Mouse (Mus musculus) neural tube, embryonic 13.5 days (tissue): Measurements from ENCODE around the gene Wwtr1. TPM values are rescaled to one million over a fixed set of nuclear protein-coding genes. Genes with fewer than 3 reads are reported as not detected.
A peak's percentile ranks its signal among the peaks of the same experiment; 100 is the strongest.

Experiments used
- ATAC-seq: fragments of 200-750 bp; cut with Nextera tagmentation; 2 replicates; pipeline ENCODE4 v1.8.0; 2017; ENCODE audit warnings: low read depth, mild to moderate bottlenecking, moderate TSS enrichment, moderate library complexity
- H3K27ac ChIP-seq: fragments of 300-500 bp; sonication (generic); replicated peaks from 2 replicates; pipeline ENCODE4 v1.5.1; 2015; ENCODE audit warnings: moderate library complexity, mild to moderate bottlenecking, inconsistent platforms
- H3K27me3 ChIP-seq: fragments of 300-500 bp; sonication (generic); 2 replicates; pipeline ENCODE4 v1.6.1; 2015; ENCODE audit warnings: mild to moderate bottlenecking, inconsistent platforms
- H3K36me3 ChIP-seq: fragments of 300-500 bp; sonication (generic); 2 replicates; pipeline ENCODE4 v1.6.1; 2015; ENCODE audit warnings: mild to moderate bottlenecking, inconsistent platforms
- H3K4me1 ChIP-seq: fragments of 300-500 bp; sonication (generic); replicated peaks from 2 replicates; pipeline ENCODE4 v1.6.1; 2015; ENCODE audit warnings: inconsistent platforms
- H3K4me2 ChIP-seq: fragments of 300-500 bp; sonication (generic); 2 replicates; pipeline ENCODE4 v1.6.1; 2015; ENCODE audit warnings: inconsistent platforms, mild to moderate bottlenecking, moderate library complexity
- H3K4me3 ChIP-seq: fragments of 300-500 bp; sonication (generic); 2 replicates; pipeline ENCODE4 v1.5.1; 2015; ENCODE audit warnings: mild to moderate bottlenecking, inconsistent platforms
- H3K9ac ChIP-seq: fragments of 300-500 bp; sonication (generic); 2 replicates; pipeline ENCODE4 v1.6.1; 2015; ENCODE audit warnings: moderate library complexity, mild to moderate bottlenecking, inconsistent platforms
- H3K9me3 ChIP-seq: fragments of 300-500 bp; sonication (generic); 2 replicates; pipeline ENCODE4 v1.6.1; 2016; ENCODE audit warnings: inconsistent platforms
- WGBS: fragments of 180-500 bp; shearing (Covaris S2); methylation state at CpG from one replicate; pipeline ENCODE4 v1.1.7; 2015; 5-methylcytosine and 5-hydroxymethylcytosine counted together
- polyA plus RNA-seq: library from polyadenylated mRNA; unstranded; fragments of >200 nt; fragmentation: Nextera tagmentation; extraction: Ambion mirVana; gene quantifications from 2 replicates; pipeline ENCODE4 v1.2.1, GENCODE M21; 2015

Wwtr1 gene
- polyA plus RNA-seq, 1 experiment from 2014 or later, result 10.3 TPM

GRCm38 (mm10) chr3:57533876-57534275 lies 41.8 kb downstream of the Wwtr1 start:
- H3K9ac ChIP-seq, result no peak overlapping the region
- no peak for ATAC-seq
- 82% methylated on average over 9 of the region's 9 CpGs for WGBS
- H3K4me2 ChIP-seq, result no peak overlapping the region
- H3K4me3 ChIP-seq, result no peak overlapping the region
- 0 out of 2 replicates have a peak overlapping the region, but pooled peaks have one; percentile 18 for H3K27ac ChIP-seq
- H3K4me1 ChIP-seq, result peaks cover 10% of the 10 kb centered on the region; the same call in 1 of the 2 replicates
- H3K9me3 ChIP-seq, result no peaks in the 10 kb centered on the region
- H3K27me3 ChIP-seq, result no peaks in the 10 kb centered on the region
- H3K36me3 ChIP-seq, result no peaks in the 10 kb centered on the region

- ATAC-seq, result no peak
- 93% methylated on average over 9 of the region's 9 CpGs for WGBS
These were observed 42.6 kb downstream of the Wwtr1 start for GRCm38 (mm10) chr3:57532991-57533725.

GRCm38 (mm10) chr3:57530836-57531235 lies 44.9 kb downstream of the Wwtr1 start:
- Histone ChIP-seq H3K4me1 (peaks cover 7% of the 10 kb centered on the region; the same call in 1 of the 2 replicates), H3K9me3 (no peaks in the 10 kb centered on the region), H3K4me2 (no peak overlapping the region), H3K4me3 (no peak overlapping the region), H3K27me3 (no peaks in the 10 kb centered on the region), H3K36me3 (no peaks in the 10 kb centered on the region), H3K9ac (no peak overlapping the region), H3K27ac (no peak overlapping the region)
- ATAC-seq, result no peak
- 79% methylated on average over 1 of the region's 1 CpGs for WGBS

More at GRCm38 (mm10) chr3:57532991-57533725, 42.6 kb downstream of the Wwtr1 start:
- H3K27me3 ChIP-seq, result no peaks in the 10 kb centered on the region
- no peak overlapping the region for H3K4me3 ChIP-seq
- H3K27ac ChIP-seq, result 0 out of 2 replicates have a peak overlapping the region, but pooled peaks have one; percentile 18
- peaks cover 10% of the 10 kb centered on the region; the same call in 1 of the 2 replicates for H3K4me1 ChIP-seq
- no peaks in the 10 kb centered on the region for H3K36me3 ChIP-seq
- H3K4me2 ChIP-seq, result no peak overlapping the region
- H3K9ac ChIP-seq, result no peak overlapping the region
- H3K9me3 ChIP-seq, result no peaks in the 10 kb centered on the region

DNA sequence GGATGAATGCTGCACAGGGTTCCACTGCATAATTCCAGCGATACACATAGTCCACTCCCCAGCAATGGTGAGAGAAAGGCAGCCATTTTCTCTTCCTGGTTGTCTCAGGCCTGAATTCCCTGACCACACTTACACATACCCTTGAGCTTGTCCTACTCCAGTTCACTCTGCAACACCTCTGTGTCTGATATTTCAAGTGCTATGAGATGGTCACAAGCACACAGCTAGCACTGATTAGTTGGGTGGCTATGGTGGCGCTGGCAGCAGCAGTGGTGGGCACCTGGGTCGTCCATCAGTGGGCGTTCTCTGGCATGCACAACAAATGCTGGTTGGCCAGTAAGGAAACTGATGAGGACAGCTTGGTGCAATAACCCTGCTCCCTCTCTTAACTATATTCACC lies 45.5 kb downstream of the Wwtr1 start:
- no peaks in the 10 kb centered on the region for H3K27me3 ChIP-seq
- no peak overlapping the region for H3K4me3 ChIP-seq
- ATAC-seq, result no peak
- H3K4me2 ChIP-seq, result no peak overlapping the region
- 93% methylated on average over 4 of the region's 4 CpGs for WGBS
- no peaks in the 10 kb centered on the region for H3K36me3 ChIP-seq
- H3K27ac ChIP-seq, result no peak overlapping the region
- 0 out of 2 replicates have a peak, but pooled peaks cover 2% of the 10 kb centered on the region for H3K4me1 ChIP-seq
- H3K9me3 ChIP-seq, result no peaks in the 10 kb centered on the region
- H3K9ac ChIP-seq, result no peak overlapping the region

DNA sequence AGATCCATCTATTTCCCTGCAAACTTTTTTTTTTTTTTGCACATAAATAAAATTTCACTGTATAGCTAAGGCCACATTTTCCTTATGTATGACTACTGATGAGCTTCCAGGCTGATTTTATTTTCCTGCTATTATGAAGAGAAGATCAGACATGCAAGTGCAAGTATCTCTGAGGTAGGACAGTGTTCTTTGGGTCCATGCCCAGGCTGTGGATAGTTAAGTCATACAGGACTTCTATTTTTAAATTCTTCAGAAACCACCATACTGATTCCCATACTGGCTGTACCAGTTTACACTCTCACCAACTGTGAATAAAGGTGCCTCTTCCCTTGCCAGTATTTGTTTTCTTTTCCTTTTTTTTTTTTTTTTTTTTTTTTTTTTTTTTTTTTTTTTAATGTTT lies 48.6 kb downstream of the Wwtr1 start:
- no peak overlapping the region for H3K9ac ChIP-seq
- H3K36me3 ChIP-seq, result no peaks in the 10 kb centered on the region
- no peaks in the 10 kb centered on the region for H3K9me3 ChIP-seq
- no peak overlapping the region for H3K27ac ChIP-seq
- no peaks in the 10 kb centered on the region for H3K4me1 ChIP-seq
- ATAC-seq, result no peak
- H3K4me3 ChIP-seq, result no peak overlapping the region
- no peak overlapping the region for H3K4me2 ChIP-seq
- H3K27me3 ChIP-seq, result no peaks in the 10 kb centered on the region

GRCm38 (mm10) chr3:57523093-57523492 lies 52.6 kb downstream of the Wwtr1 start:
- Histone ChIP-seq H3K4me3 (no peak overlapping the region), H3K36me3 (no peaks in the 10 kb centered on the region), H3K9ac (no peak overlapping the region), H3K9me3 (no peaks in the 10 kb centered on the region), H3K4me1 (no peaks in the 10 kb centered on the region), H3K27me3 (no peaks in the 10 kb centered on the region), H3K4me2 (no peak overlapping the region), H3K27ac (no peak overlapping the region)
- 98% methylated on average over 5 of the region's 5 CpGs for WGBS
- ATAC-seq, result no peak

GRCm38 (mm10) chr3:57521876-57522275 lies 53.8 kb downstream of the Wwtr1 start:
- Histone ChIP-seq H3K9ac (no peak overlapping the region), H3K9me3 (no peaks in the 10 kb centered on the region), H3K4me3 (no peak overlapping the region), H3K4me1 (no peaks in the 10 kb centered on the region), H3K27me3 (no peaks in the 10 kb centered on the region), H3K27ac (no peak overlapping the region), H3K4me2 (no peak overlapping the region), H3K36me3 (no peaks in the 10 kb centered on the region)
- ATAC-seq, result no peak
- 85% methylated on average over 4 of the region's 4 CpGs for WGBS

GRCm38 (mm10) chr3:57519995-57520394 lies 55.7 kb downstream of the Wwtr1 start:
- WGBS, result 92% methylated on average over 7 of the region's 7 CpGs

DNA sequence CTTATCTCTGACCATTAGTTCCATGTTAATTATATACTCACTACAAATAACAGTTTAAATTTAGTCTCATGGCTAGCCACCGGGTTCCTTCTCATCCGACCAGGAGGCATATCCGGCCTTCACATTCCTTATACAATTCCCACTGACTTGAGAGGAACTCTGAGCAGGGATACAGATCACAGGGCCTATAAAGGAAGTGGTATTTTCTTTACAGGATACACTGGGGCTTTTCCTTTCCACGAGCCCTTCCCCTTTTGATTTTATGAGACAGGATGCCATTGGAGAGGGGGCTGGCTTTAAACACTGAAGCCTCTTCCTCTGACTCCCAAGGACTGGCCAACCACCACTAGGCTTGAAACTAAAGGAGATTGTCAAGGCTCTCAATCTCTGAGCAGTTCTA lies 59.6 kb downstream of the Wwtr1 start:
- Histone ChIP-seq H3K27me3 (no peaks in the 10 kb centered on the region), H3K4me2 (no peak overlapping the region), H3K4me1 (peaks cover 16% of the 10 kb centered on the region), H3K36me3 (no peaks in the 10 kb centered on the region), H3K9ac (no peak overlapping the region), H3K9me3 (no peaks in the 10 kb centered on the region), H3K4me3 (no peak overlapping the region), H3K27ac (no peak overlapping the region)
- WGBS, result 77% methylated on average over 4 of the region's 4 CpGs
- ATAC-seq, result no peak

More at GRCm38 (mm10) chr3:57519995-57520394, 55.7 kb downstream of the Wwtr1 start:
- no peaks in the 10 kb centered on the region for H3K36me3 ChIP-seq
- no peak overlapping the region for H3K4me2 ChIP-seq
- H3K4me1 ChIP-seq, result no peaks in the 10 kb centered on the region
- H3K27me3 ChIP-seq, result no peaks in the 10 kb centered on the region
- H3K9ac ChIP-seq, result no peak overlapping the region
- H3K27ac ChIP-seq, result no peak overlapping the region
- H3K4me3 ChIP-seq, result no peak overlapping the region
- no peaks in the 10 kb centered on the region for H3K9me3 ChIP-seq
- no peak for ATAC-seq

GRCm38 (mm10) chr3:57515044-57515443 lies 60.7 kb downstream of the Wwtr1 start:
- ATAC-seq, result no peak
- Histone ChIP-seq H3K4me1 (peaks cover 16% of the 10 kb centered on the region), H3K4me2 (no peak overlapping the region), H3K9ac (no peak overlapping the region), H3K9me3 (no peaks in the 10 kb centered on the region), H3K27ac (no peak overlapping the region), H3K36me3 (no peaks in the 10 kb centered on the region), H3K27me3 (no peaks in the 10 kb centered on the region), H3K4me3 (no peak overlapping the region)
- 97% methylated on average over 7 of the region's 7 CpGs for WGBS

GRCm38 (mm10) chr3:57511816-57512586 lies 63.7 kb downstream of the Wwtr1 start:
- H3K9ac ChIP-seq, result no peak overlapping the region
- no peaks in the 10 kb centered on the region for H3K36me3 ChIP-seq
- H3K27me3 ChIP-seq, result no peaks in the 10 kb centered on the region
- no peak overlapping the region for H3K4me2 ChIP-seq
- no peak overlapping the region for H3K4me3 ChIP-seq
- no peak overlapping the region for H3K27ac ChIP-seq
- H3K4me1 ChIP-seq, result peaks cover 16% of the 10 kb centered on the region
- ATAC-seq, result no peak
- WGBS, result 68% methylated on average over 18 of the region's 18 CpGs
- no peaks in the 10 kb centered on the region for H3K9me3 ChIP-seq

- no peak overlapping the region for H3K9ac ChIP-seq
- no peaks in the 10 kb centered on the region for H3K36me3 ChIP-seq
- H3K9me3 ChIP-seq, result no peaks in the 10 kb centered on the region
- H3K4me3 ChIP-seq, result no peak overlapping the region
- no peak overlapping the region for H3K27ac ChIP-seq
- H3K4me2 ChIP-seq, result no peak overlapping the region
- ATAC-seq, result no peak
- peaks cover 16% of the 10 kb centered on the region for H3K4me1 ChIP-seq
- WGBS, result 84% methylated on average over 7 of the region's 7 CpGs
- no peaks in the 10 kb centered on the region for H3K27me3 ChIP-seq
These were observed 65.6 kb downstream of the Wwtr1 start for GRCm38 (mm10) chr3:57509945-57510675.
